Mouse (Mus musculus) stomach, embryonic 16.5 days (tissue): Measurements from ENCODE around the gene Ehd4. TPM values are rescaled to one million over a fixed set of nuclear protein-coding genes. Genes with fewer than 3 reads are reported as not detected.

ENCODE experiments used
- ATAC-seq: fragments of 200-750 bp; cut with Nextera tagmentation; 2 replicates; pipeline ENCODE4 v1.8.0; 2017; ENCODE audit warnings: moderate number of reproducible peaks, moderate TSS enrichment; ENCODE audit not compliant: insufficient read depth, low FRiP score
- H3K27ac ChIP-seq: fragments of 300-500 bp; sonication (generic); 2 replicates; pipeline ENCODE4 v1.5.1; 2014; ENCODE audit warnings: low read length
- H3K27me3 ChIP-seq: fragments of 300-500 bp; sonication (generic); 2 replicates; pipeline ENCODE4 v1.6.1; 2014; ENCODE audit warnings: low read length, control low read depth, mixed read lengths; ENCODE audit not compliant: control insufficient read depth, insufficient read depth
- H3K36me3 ChIP-seq: fragments of 300-500 bp; sonication (generic); 2 replicates; pipeline ENCODE4 v1.6.1; 2014; ENCODE audit warnings: low read length; ENCODE audit not compliant: control insufficient read depth, insufficient read depth
- H3K4me1 ChIP-seq: fragments of 300-500 bp; sonication (generic); 2 replicates; pipeline ENCODE4 v1.6.1; 2014; ENCODE audit warnings: low read length, control low read depth, mixed read lengths; ENCODE audit not compliant: control insufficient read depth, insufficient read depth
- H3K4me2 ChIP-seq: fragments of 300-500 bp; sonication (generic); 2 replicates; pipeline ENCODE4 v1.6.1; 2014; ENCODE audit warnings: low read depth, low read length, mixed read lengths
- H3K4me3 ChIP-seq: fragments of 300-500 bp; sonication (generic); replicated peaks from 2 replicates; pipeline ENCODE4 v1.5.1; 2014; ENCODE audit warnings: mild to moderate bottlenecking, low read length
- H3K9ac ChIP-seq: fragments of 300-500 bp; sonication (generic); 2 replicates; pipeline ENCODE4 v1.6.1; 2014; ENCODE audit warnings: low read length
- H3K9me3 ChIP-seq: fragments of 300-500 bp; sonication (generic); replicated peaks from 2 replicates; pipeline ENCODE4 v1.6.1; 2016; ENCODE audit warnings: low read length, control low read depth; ENCODE audit not compliant: control insufficient read depth
- WGBS: fragments of 180-500 bp; shearing (Covaris S2); extraction: QIAGEN DNeasy Blood & Tissue Kit; methylation state at CpG from one replicate; pipeline ENCODE4 v1.1.7; 2014; 5-methylcytosine and 5-hydroxymethylcytosine counted together
- polyA plus RNA-seq: library from polyadenylated mRNA; unstranded; fragments of >200 nt; fragmentation: Nextera tagmentation; extraction: Ambion mirVana; gene quantifications from 2 replicates; pipeline ENCODE4 v1.2.1, GENCODE M21; 2015

The Ehd4 gene
- polyA plus RNA-seq, 1 experiment from 2014 or later, result 46.5 TPM

- Histone ChIP-seq H3K4me1 (peaks cover 20% of the 10 kb centered on the region), H3K9me3 (no peaks in the 10 kb centered on the region), H3K27me3 (no peaks in the 10 kb centered on the region), H3K27ac (no peak overlapping the region), H3K9ac (no peak overlapping the region), H3K36me3 (no peaks in the 10 kb centered on the region), H3K4me2 (no peak overlapping the region), H3K4me3 (no peak overlapping the region)
- 61% methylated on average over 3 of the region's 3 CpGs for WGBS
- no peak for ATAC-seq
These were observed 43.2 kb downstream of the Ehd4 start for GRCm38 (mm10) chr2:120111172-120111571.

- Histone ChIP-seq H3K27me3 (no peaks in the 10 kb centered on the region), H3K4me2 (no peak overlapping the region), H3K4me3 (no peak overlapping the region), H3K4me1 (peaks cover 29% of the 10 kb centered on the region), H3K9ac (no peak overlapping the region), H3K9me3 (no peaks in the 10 kb centered on the region), H3K36me3 (no peaks in the 10 kb centered on the region), H3K27ac (no peak overlapping the region)
- 86% methylated on average over 4 of the region's 4 CpGs for WGBS
- no peak for ATAC-seq
These were observed 46.3 kb downstream of the Ehd4 start for GRCm38 (mm10) chr2:120108077-120108476.

GRCm38 (mm10) chr2:120107446-120107845, 47.0 kb downstream of the Ehd4 start:
- H3K4me3 ChIP-seq, result no peak overlapping the region
- H3K9ac ChIP-seq, result no peak overlapping the region
- no peak for ATAC-seq
- no peaks in the 10 kb centered on the region for H3K9me3 ChIP-seq
- no peaks in the 10 kb centered on the region for H3K27me3 ChIP-seq
- WGBS, result 84% methylated on average over 2 of the region's 2 CpGs
- H3K27ac ChIP-seq, result no peak overlapping the region; the same call in 1 of the 2 replicates
- H3K4me1 ChIP-seq, result peaks cover 33% of the 10 kb centered on the region
- no peak overlapping the region for H3K4me2 ChIP-seq
- no peaks in the 10 kb centered on the region for H3K36me3 ChIP-seq

GRCm38 (mm10) chr2:120106397-120106973, 47.9 kb downstream of the Ehd4 start:
- Histone ChIP-seq H3K4me3 (no peak overlapping the region), H3K4me1 (peaks cover 24% of the 10 kb centered on the region), H3K4me2 (no peak overlapping the region), H3K9ac (no peak overlapping the region), H3K9me3 (no peaks in the 10 kb centered on the region), H3K27ac (0 out of 2 replicates have a peak overlapping the region, but pooled peaks have one; percentile 67), H3K27me3 (no peaks in the 10 kb centered on the region), H3K36me3 (no peaks in the 10 kb centered on the region)
- 76% methylated on average over 8 of the region's 8 CpGs for WGBS
- ATAC-seq, result no peak

- H3K27me3 ChIP-seq, result no peaks in the 10 kb centered on the region
- 43% methylated on average over 3 of the region's 3 CpGs for WGBS
- H3K9me3 ChIP-seq, result no peaks in the 10 kb centered on the region
- H3K4me1 ChIP-seq, result peaks cover 24% of the 10 kb centered on the region
- H3K9ac ChIP-seq, result no peak overlapping the region
- peak overlapping the region; percentile 67 for H3K27ac ChIP-seq
- H3K36me3 ChIP-seq, result no peaks in the 10 kb centered on the region
- ATAC-seq, result no peak
- H3K4me3 ChIP-seq, result no peak overlapping the region
- no peak overlapping the region for H3K4me2 ChIP-seq
These were observed 48.5 kb downstream of the Ehd4 start for GRCm38 (mm10) chr2:120105861-120106260.

GRCm38 (mm10) chr2:120102881-120103280, 51.5 kb downstream of the Ehd4 start:
- H3K27me3 ChIP-seq, result no peaks in the 10 kb centered on the region
- H3K9me3 ChIP-seq, result no peaks in the 10 kb centered on the region
- H3K4me2 ChIP-seq, result no peak overlapping the region
- peak; percentile 73 for ATAC-seq
- H3K27ac ChIP-seq, result peak overlapping the region; percentile 78
- no peaks in the 10 kb centered on the region for H3K36me3 ChIP-seq
- peaks cover 44% of the 10 kb centered on the region for H3K4me1 ChIP-seq
- H3K9ac ChIP-seq, result no peak overlapping the region
- no peak overlapping the region for H3K4me3 ChIP-seq
- WGBS, result 21% methylated on average over 6 of the region's 6 CpGs

GRCm38 (mm10) chr2:120102450-120102849, 52.0 kb downstream of the Ehd4 start:
- ATAC-seq, result peak; percentile 21; the same call in 1 of the 2 replicates
- no peaks in the 10 kb centered on the region for H3K9me3 ChIP-seq
- H3K4me1 ChIP-seq, result peaks cover 45% of the 10 kb centered on the region
- no peaks in the 10 kb centered on the region for H3K36me3 ChIP-seq
- no peaks in the 10 kb centered on the region for H3K27me3 ChIP-seq
- no peak overlapping the region for H3K4me3 ChIP-seq
- H3K9ac ChIP-seq, result no peak overlapping the region
- no peak overlapping the region for H3K27ac ChIP-seq
- 42% methylated on average over 2 of the region's 2 CpGs for WGBS
- no peak overlapping the region for H3K4me2 ChIP-seq

GRCm38 (mm10) chr2:120101961-120102360, 52.4 kb downstream of the Ehd4 start:
- no peak overlapping the region for H3K27ac ChIP-seq
- no peak overlapping the region for H3K9ac ChIP-seq
- ATAC-seq, result no peak
- WGBS, result 90% methylated on average over 11 of the region's 11 CpGs
- H3K9me3 ChIP-seq, result no peaks in the 10 kb centered on the region
- no peak overlapping the region for H3K4me2 ChIP-seq
- H3K27me3 ChIP-seq, result no peaks in the 10 kb centered on the region
- peaks cover 45% of the 10 kb centered on the region for H3K4me1 ChIP-seq
- no peak overlapping the region for H3K4me3 ChIP-seq
- H3K36me3 ChIP-seq, result no peaks in the 10 kb centered on the region

GRCm38 (mm10) chr2:120099886-120100285, 54.5 kb downstream of the Ehd4 start:
- no peak overlapping the region for H3K4me2 ChIP-seq
- no peaks in the 10 kb centered on the region for H3K27me3 ChIP-seq
- H3K27ac ChIP-seq, result peak overlapping the region; percentile 78; the same call in 1 of the 2 replicates
- H3K4me3 ChIP-seq, result no peak overlapping the region
- H3K9ac ChIP-seq, result no peak overlapping the region
- no peaks in the 10 kb centered on the region for H3K36me3 ChIP-seq
- no peaks in the 10 kb centered on the region for H3K9me3 ChIP-seq
- WGBS, result 80% methylated on average over 3 of the region's 3 CpGs
- ATAC-seq, result no peak
- peaks cover 32% of the 10 kb centered on the region for H3K4me1 ChIP-seq
